Mouse (Mus musculus) G1E-ER4 (cell line): ENCODE data around the gene Zfp174. TPM values are rescaled to one million over a fixed set of nuclear protein-coding genes. Genes with fewer than 3 reads are reported as not detected.

Source experiments
- GATA1 ChIP-seq: IDR thresholded peaks from one replicate; pipeline ENCODE4 v1.8.0; 2012; ENCODE audit warnings: low read length, inconsistent platforms
- polyA plus RNA-seq: library from polyadenylated mRNA; stranded (reverse); fragments of >175 nt; gene quantifications from 2 replicates; pipeline ENCODE4 v1.2.3, GENCODE M21; 2012

The Zfp174 gene
- polyA plus RNA-seq, 1 experiment, result 0.15 TPM

GRCm38 (mm10) chr16:3872216-3873047 lies 25.4 kb downstream of the Zfp174 start, which contains the start of gene Naa60:
Gene Naa60 (plus strand): TSS chr16:3872375.
- no peak for TF ChIP-seq GATA1

GRCm38 (mm10) chr16:3876346-3876745 lies 29.3 kb downstream of the Zfp174 start:
- no peak for TF ChIP-seq GATA1

- TF ChIP-seq GATA1, result no peak
Measured at GRCm38 (mm10) chr16:3884201-3885064, 37.4 kb downstream of the Zfp174 start, which contains the start of the genes Zfp597 and Gm20695. Gene Zfp597 (minus strand): TSS chr16:3884561. Gene Gm20695 (plus strand): TSS chr16:3884648.

GRCm38 (mm10) chr16:3885065-3885670 lies 38.1 kb downstream of the Zfp174 start:
- no peak for TF ChIP-seq GATA1

GRCm38 (mm10) chr16:3891621-3892295 lies 44.7 kb downstream of the Zfp174 start:
- no peak for TF ChIP-seq GATA1

GRCm38 (mm10) chr16:3893739-3894138 lies 46.7 kb downstream of the Zfp174 start:
- no peak for TF ChIP-seq GATA1

- no peak for TF ChIP-seq GATA1
Measured at GRCm38 (mm10) chr16:3895173-3895792, 48.2 kb downstream of the Zfp174 start.

- TF ChIP-seq GATA1, result no peak
Measured at GRCm38 (mm10) chr16:3896046-3896445, 49.0 kb downstream of the Zfp174 start.

- no peak for TF ChIP-seq GATA1
Measured at GRCm38 (mm10) chr16:3896553-3896952, 49.5 kb downstream of the Zfp174 start.

- TF ChIP-seq GATA1, result no peak
Measured at GRCm38 (mm10) chr16:3907471-3907870, 60.4 kb downstream of the Zfp174 start.

Other genes with a start within 250 kb of the Zfp174 start
- not detected in 2 replicates for gene Mefv, start 129.2 kb upstream of the Zfp174 start, polyA plus RNA-seq
- gene Zfp263, start 103.2 kb upstream of the Zfp174 start, polyA plus RNA-seq, result 13.5 and 17.1 TPM in 2 replicates
- not detected in 2 replicates for gene Olfr15, start 16.4 kb upstream of the Zfp174 start, polyA plus RNA-seq
- 26.7 and 31.0 TPM in 2 replicates for gene Naa60, start 25.1 kb downstream of the Zfp174 start, polyA plus RNA-seq
- gene Zfp597, start 37.3 kb downstream of the Zfp174 start, polyA plus RNA-seq, result 2.6 and 3.9 TPM in 2 replicates
- not detected in 2 replicates for gene Gm20695, start 37.4 kb downstream of the Zfp174 start, polyA plus RNA-seq
- 9.7 and 12.7 TPM in 2 replicates for gene 1700037C18Rik, start 61.4 kb downstream of the Zfp174 start, polyA plus RNA-seq
- 34.6 and 36.0 TPM in 2 replicates for gene Cluap1, start 61.5 kb downstream of the Zfp174 start, polyA plus RNA-seq
- gene Nlrc3, start 129.4 kb downstream of the Zfp174 start, polyA plus RNA-seq, result 0.01 TPM in 1 of 2 replicates, not detected in the other
- 15.2 and 26.2 TPM in 2 replicates for gene Slx4, start 156.5 kb downstream of the Zfp174 start, polyA plus RNA-seq
- not detected in 2 replicates for gene Dnase1, start 189.7 kb downstream of the Zfp174 start, polyA plus RNA-seq
- 266 and 381 TPM in 2 replicates for gene Trap1, start 230.6 kb downstream of the Zfp174 start, polyA plus RNA-seq